Mouse (Mus musculus) kidney, adult 8-10 months (tissue): Measurements from ENCODE around the gene Stat6.
"Not testable (repeated sequence)": the region's sequence is repeated elsewhere in the genome, so short reads cannot be mapped to it uniquely, and the experiment has no call there.

ENCODE experiments used
- DNase-seq, 2 experiments: peaks; one replicate each; pipeline ENCODE4 v3.0.0; 2022

Gene Stat6

DNA sequence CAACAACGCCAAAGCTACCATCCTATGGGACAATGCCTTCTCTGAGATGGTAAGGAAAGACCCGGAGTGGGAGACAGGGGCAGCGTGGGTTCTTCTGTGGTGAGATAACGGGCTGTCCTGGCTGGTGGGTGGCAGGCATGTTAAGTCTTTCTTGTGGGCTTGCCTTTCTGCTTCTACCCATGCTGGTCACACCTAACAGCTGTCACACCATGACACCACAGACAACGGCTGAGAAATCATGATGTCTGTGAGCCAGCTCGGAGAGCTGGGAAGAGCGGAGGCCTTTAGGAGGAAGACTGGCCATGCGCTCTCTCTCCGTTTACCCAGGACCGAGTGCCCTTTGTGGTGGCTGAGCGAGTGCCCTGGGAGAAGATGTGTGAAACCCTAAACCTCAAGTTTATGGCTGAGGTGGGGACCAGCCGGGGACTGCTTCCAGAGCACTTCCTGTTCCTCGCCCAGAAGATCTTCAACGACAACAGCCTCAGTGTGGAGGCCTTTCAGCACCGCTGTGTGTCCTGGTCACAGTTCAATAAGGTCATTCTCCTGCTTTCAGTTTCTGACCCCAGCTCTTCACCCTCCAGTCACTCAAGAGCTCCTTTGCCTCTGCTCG lies 12.3 kb downstream of the Stat6 start:
- DNase-seq = no peak

DNA sequence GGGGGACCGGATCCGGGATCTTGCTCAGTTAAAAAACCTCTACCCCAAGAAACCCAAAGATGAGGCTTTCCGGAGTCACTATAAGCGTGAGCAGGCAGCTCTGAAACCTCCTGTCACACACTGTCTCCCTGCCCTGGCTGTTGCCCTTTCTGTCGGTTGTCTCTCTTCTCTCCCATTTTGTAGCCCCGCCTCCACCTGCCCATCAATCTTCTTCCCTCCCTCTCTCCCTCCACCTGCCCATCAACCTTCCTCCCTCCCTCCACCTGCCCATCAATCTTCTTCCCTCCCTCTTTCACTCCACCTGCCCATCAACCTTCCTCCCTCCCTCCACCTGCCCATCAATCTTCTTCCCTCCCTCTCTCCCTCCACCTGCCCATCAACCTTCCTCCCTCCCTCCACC lies 14.8 kb downstream of the Stat6 start:
- not testable (repeated sequence) for DNase-seq

DNA sequence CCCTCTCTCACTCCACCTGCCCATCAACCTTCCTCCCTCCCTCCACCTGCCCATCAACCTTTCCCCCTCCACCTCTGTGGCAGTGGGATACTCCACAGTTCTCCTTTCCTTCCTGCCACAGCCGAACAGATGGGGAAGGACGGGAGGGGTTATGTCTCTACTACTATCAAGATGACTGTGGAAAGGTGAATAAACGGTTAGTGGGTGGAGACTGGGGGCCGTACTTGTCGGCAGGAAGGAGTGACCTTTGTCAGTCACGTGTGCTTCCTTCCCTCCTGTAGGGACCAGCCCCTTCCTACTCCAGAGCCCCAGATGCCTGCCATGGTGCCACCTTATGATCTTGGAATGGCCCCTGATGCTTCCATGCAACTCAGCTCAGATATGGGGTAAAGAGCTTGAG lies 15.3 kb downstream of the Stat6 start:
- DNase-seq = peak in 1 of 2 experiments; percentile 41

DNA sequence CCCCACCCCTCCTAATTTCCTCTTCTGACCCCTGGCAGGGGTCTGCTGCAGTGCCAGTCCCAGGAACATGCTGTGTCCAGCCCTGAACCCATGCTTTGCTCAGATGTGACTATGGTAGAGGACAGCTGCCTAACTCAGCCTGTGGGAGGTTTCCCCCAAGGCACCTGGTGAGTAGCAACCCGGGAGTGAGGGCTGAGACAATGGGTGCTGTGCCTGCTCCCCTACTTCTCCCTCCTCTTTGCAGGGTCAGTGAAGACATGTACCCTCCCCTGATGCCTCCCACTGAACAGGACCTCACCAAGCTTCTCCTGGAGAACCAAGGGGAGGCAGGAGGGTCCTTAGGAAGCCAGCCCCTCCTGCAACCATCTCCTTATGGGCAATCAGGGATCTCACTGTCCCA lies 16.8 kb downstream of the Stat6 start:
- DNase-seq = no peak

DNA sequence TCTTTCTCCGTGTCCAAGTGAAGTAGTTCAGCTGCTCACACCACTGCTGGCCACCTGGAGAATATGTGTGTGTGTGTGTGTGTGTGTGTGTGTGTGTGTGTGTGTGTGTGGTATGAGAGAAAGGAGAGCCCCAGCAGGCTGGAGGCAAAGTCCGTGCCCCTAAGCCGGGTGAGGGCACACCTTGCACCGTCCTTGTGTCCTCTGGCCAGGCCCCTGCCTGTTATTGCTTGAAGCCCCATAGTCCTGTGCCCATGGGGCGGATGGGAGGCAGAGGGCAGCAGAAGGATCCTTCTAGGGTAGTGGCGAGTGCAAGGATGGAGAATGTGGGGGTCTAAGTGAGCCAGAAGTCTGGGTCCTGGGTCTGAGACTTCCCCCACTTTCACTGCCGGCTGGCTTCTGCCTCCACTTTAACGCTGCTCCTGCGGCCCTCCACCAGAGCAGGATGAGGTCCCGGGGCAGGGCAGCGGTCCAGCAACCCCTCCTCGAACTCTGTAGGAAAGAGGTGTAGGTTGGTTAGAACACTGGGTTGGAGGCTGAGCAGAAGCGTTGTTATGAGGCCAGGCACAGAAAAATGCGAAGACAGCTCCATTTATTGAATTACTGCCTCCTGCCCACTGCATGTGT lies 18.6 kb downstream of the Stat6 start:
- DNase-seq = peak in 1 of 2 experiments; percentile 55

DNA sequence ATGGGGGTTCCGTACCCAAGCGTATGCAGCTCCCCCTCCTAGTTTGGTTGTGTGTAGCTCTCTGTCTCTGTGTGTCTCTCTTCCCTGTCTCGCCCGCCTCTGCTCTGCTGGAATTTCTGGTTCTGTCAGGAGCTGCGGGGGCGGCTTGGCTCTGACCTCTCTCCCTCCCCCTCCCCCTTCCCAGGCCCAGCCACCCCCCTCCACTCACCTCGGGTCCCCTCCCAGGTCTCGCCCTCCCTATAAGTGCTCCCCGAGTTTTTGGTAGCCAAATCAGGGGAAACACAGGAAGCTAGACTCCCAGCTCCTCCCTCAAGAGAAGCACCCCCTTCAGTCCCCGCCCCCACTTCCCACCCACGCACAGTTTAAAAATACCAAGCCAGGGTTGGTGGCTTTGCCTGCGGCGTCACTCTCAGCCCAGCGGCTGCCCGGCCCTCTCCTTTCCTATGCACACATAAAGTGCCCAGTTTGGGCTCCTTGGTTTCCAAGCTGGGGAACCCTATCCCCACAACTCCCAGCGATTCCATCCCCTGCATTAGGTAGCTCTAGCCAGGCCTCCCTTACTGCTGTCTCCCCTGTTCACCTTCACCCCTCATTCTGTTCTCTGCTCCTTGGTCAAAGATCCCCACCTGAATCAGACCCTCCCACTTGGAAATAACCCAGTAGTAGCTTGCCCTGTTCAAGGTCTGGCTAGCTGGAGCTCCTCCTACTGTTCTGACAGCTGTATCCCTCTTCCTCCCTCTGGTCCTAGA lies 19.3 kb downstream of the Stat6 start:
- DNase-seq = peak; percentile 79 to 89

DNA sequence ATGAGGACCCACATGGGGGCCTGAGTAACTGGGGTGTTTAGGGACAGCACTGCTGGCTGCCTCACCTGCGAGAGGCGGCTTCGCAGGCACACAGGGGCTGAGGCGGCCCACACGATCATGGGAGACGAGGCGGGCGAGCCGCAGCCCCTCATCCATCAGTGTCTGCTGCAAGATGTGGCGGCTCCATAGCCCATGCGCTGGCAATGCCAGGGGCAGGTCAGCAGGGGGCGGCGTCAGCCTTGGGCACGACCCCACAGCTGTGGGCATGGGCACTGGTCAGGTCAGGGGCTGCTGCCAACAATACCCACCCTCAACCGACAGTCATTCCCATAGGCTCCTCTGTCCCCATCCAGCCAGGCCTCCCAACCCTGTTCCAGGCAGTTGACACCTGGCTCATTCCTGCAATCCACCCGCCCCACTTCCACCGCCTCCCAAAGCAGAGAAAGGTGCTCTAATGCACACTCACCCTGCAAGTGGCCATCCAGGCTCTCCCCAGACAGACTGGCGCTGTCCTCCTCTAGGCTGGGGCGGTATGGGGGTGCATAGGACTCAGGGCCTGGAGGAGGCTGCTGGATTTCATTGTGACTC lies 20.0 kb downstream of the Stat6 start:
- DNase-seq = peak in 1 of 2 experiments; percentile 49

DNA sequence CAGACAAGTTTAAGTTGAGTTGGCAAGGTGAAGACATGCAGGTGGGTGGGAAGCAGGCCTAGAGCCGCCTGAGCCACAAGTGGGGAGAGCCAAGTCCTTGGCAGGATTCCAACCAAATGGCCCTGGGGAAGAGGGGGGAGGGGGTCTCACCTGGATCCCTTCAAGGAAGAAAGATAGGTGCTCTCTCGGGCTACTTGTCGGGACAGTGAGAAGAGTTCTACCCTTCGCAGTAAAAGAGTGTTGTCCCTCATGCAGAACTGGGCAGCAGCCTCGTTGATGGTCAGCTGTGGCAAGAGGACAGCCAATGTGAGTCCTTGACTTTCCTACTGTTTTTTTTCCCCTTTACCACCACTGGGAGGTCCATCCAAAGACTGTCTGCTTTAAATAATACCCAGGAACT lies 20.8 kb downstream of the Stat6 start:
- peak in 1 of 2 experiments; percentile 23 for DNase-seq

DNA sequence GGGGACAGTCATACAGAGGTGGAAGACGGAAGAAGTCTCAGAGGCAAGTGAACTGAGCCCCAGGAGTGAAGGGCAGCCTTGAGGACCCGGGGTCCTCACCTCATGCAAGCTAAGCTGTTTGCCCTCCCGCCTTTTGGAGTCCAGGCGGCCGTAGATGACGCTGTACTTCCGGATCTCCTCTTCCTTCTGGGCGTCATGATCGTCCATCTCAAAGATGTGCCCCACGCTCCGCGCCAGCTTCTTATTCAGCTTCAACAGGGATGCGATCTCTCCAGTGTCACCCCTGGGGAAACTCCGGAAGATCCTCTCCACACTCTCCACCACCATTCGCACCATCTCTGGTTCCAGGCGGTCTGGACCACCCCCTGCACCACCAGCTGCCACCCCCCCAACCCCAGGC lies 21.4 kb downstream of the Stat6 start:
- no peak for DNase-seq

DNA sequence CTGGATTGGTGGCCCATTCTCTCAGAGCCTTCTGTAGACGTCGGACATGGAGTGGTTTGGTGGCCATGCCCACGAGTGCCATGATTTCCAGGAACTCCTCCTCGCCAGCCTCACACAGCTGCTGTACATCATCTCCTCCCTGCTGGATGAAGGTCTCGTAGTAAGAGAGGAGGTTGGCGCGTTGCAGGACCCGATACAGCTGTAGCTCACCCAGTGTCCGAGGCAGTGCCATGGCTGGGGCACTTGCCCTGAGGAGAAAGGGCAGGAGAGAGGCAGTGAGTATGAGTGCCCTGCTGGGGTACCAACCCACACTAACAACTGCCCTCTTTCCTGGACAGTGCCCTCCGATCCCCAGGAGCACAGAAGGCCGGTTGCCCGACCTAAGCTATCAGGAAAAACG lies 22.1 kb downstream of the Stat6 start:
- no peak for DNase-seq

DNA sequence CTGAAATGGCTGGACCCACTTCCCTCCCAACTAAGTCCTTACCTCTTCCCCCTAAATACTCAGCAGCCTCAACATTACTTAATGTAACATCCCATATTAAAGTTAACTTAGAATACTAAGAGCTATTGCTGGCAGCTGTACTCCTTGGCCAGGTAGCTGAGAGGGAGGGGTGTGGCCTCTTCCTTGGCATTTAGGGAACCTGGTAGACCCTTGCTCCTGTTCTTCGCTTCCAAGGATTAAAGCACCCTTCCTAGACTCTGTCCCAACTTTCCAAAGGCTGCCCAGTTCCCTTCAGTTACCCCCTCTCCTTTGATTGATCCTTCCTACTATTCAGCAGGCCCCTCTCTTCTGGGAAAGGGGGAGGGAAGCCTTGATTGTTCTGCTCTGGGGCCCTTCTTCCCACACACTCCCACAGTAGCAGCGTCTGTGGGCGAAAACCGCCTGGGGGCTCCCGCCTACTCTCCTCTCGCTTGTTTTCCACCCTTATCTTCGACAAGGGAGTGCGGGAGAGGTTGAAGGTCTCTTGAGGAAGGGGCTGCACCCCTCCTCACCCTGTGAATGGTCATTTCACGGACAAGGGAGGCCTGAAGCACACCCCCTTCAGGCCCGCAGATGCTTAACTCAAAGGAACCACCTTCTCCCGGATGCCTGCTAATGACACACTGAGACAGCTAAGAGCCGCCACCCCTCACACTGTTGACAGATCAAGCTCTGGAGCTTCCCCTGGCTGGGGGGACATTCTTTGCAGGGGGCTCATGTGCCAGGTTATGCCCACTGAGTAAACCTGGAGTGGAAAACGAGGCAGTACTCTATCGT lies 22.8 kb downstream of the Stat6 start:
- no peak for DNase-seq

DNA sequence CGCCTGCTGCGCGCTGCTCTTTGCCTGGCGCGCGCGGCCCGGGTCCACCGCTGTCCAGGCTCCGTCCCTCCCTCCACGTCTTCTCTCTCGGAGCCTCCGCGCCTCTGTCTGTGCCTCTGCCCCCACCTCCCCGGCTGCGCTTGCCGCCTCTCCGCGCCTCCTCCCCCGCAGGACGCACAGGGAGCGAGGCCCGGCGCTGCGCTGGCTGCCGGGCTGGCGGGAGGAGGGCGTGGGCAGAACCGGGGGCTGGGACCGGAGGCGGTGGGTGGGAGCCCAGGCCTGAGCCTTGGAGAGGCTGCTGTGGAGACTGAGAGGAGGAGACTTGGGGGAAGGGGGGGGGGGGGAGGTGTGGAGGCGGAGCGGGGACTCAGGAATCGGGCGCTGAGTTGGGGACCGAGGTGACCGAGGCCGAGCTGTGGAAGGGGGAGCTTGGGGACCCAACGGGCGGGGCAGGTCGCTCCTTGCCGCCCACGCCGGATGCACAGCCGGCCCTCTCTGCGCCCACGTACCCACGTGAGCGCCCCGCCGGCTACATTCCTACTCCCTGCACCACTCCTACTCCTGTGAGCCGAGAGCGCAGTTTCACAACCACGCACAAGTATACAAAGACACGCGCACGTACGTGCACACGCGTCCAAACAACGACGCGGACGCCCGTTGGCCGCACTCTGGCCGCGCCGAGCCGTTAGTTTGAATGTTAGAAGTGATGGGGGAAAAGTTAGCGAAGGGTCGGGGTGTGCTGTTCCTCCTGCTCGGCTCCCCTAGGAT lies 23.9 kb downstream of the Stat6 start, which contains the start of gene Nemp1:
Gene Nemp1, plus strand, starts transcription at position 401 of the 768 bp plus-strand sequence.
- peak; percentile 81 to 85 for DNase-seq

DNA sequence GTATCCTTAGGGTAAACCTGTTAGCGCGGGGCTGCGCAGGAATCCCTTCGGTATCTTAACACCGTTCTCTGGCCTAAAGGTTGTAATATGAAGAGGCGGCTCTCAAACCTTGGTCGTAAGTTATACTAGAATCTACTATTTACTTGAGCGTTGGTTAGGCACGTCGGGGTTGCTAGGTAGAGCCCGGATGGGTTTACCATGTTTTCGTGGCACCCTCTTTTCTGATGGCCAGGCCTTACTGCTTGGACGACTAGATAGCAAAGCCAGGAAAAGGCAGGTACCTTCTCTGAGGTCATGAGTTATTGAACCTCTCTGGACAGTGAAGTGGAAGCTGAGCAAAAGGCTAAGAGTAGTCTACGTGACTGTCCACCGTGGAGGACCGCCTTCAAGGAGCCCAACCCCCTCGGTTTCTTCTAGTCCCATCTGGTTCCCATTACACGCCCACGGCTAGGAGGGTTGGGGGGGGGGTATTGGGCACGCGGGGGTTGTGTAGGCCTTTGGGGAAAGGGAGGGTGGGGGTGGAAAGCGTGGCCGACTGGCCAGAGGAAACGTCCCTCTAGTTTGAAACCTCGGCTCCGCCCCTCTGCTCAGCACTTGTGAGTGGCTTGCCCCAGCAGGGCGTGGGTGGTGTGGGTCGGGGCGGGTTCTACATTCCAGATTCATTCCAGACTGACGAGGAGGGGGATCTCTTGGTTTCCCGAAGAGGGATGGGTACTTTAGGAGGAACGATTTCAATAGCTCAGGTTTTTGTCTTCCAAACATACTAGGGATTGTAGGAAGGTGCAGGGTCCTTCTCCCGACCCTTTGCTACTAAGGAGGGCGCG lies 24.7 kb downstream of the Stat6 start:
- DNase-seq = peak; percentile 91 to 93

DNA sequence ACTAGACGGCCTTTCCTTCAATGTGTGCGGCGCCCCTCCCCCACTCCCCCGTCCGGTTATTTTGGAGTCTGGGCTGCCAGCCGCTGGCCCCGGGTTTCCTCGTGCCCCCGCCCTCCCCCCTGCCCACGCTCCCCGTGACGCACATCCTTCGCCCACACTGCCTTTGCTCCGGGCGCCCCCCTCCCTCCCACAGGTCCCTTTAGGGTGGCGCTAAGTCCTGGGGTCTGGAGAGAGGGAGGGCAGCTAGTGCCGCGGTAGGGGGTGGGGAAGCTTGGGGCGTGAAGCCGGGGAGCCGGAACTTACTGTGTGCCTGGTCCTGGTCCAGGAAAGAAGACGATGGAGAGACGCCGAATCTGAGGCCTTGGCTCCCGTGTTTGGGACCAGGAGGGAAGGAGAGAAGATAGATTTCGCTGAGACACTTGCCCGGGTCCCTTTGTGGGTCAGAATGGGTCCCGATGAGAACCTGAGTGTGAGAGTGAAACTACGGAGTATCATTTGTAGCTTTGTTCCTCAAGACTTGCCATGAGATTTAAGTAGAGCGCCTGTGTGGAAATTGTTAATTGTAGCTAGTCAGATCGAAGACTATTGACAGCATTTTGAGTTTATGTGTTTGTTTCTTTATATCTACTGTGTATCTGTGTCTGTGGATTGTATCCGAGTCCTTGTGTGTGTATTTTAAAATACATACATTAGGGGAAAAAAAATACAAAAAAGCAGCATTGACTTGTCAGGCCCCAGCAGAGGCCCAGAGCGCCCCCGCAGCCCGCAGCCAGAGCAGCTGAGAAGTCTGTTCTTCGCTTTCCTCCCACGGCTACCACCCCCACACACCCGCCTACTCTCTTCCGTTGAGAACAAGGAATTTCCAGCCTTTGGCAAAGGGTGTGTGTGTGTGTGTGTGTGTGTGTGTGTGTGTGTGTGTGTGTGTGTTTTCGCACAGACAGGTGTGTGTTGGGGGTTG lies 25.6 kb downstream of the Stat6 start, which contains the start of gene Nab2:
Gene Nab2, minus strand, starts transcription at position 476 of the 958 bp plus-strand sequence.
- peak; percentile 73 to 76 for DNase-seq

DNA sequence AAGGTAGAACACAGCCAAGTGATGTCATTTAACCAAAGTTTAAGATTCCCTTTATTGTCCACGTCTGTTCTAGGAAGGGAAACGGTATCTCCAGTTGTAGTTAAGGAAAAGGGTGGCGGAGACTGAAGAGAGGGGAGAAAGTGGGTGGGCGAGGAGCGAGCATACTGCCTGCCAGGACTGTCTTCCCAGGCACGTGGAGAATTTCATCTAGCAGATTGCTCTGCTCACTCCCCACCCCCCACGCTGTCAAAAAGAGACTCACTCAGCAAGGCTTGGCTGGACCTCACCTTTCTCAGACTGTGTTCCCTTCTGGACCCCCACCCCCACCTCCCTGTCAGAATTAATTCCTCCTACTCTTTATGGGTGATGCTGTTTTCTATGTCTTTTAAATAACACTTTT lies 26.4 kb downstream of the Stat6 start:
- DNase-seq = no peak

DNA sequence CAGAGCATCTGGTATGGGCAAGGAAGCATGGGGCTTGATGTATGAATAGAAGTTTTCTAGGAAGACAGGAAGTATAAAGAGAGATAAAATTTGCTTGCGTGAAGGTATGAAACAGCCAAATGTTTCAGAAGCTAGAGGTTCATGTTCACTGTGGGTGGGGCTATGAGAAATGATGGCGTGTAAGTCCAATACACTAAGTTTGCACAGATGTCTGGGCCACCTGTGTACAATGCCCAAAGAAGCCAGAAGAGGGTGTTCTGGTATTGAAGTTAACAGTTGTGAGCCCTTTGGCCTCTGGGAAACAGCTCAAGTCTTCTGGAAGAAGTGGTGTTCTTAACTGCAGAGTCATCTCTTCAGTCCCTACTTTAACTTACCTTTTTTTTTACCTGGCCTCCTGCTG lies 27.4 kb downstream of the Stat6 start:
- DNase-seq = no peak

DNA sequence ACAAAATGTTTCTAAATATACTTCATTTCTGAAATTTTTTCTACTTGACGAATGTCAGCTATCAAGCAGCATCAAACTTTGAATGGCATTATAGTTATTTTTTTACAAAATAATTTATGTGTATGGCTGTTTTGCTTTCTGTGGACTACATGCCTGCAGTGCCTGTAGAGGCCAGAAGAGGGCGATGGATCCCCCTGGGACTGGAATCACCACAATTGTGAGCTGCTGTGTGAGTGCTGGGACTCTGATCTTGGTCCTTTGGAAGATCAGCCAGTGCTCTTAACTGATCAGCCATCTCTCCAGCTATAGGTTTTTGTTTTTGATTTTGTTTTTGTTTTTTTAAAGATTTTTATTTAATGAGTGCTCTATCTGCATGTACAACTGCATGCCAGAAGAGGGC lies 28.5 kb downstream of the Stat6 start:
- DNase-seq = peak in 1 of 2 experiments; percentile 33

DNA sequence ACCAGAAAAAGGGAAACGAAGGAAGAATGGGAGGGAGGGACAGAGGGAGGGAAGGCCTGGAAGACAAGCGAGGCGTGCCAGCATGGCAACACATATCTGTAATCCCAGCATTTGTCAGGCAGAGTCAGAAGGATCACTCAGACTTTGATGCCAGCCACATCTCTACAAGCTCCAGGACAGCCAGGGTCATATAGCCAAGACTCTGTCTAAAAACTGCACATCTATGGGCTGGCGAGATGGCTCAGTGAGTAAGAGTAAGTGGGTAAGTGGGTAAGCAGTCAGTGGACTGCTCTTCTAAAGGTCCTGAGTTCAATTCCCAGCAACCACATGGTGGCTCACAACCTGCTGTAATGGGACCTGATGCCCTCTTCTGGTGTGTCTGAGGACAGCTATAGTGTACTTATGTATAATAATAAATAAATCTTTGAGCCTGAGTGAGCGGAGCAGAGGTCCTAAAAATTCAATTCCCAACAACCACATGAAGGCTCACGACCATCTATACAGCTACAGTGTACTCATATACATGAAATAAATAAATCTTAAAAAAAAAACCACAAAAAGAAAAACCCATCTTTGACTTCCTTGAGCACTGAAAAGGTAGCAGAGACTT lies 31.4 kb downstream of the Stat6 start:
- DNase-seq = no peak
